Mouse (Mus musculus): ENCODE results near the gene Rps15. TPM values are rescaled to one million over a fixed set of nuclear protein-coding genes. Genes with fewer than 3 reads are reported as not detected.

Rps15 gene
- total and polyA plus RNA-seq, 3 experiments = 2,279 to 5,342 (median 2,739) TPM

DNA sequence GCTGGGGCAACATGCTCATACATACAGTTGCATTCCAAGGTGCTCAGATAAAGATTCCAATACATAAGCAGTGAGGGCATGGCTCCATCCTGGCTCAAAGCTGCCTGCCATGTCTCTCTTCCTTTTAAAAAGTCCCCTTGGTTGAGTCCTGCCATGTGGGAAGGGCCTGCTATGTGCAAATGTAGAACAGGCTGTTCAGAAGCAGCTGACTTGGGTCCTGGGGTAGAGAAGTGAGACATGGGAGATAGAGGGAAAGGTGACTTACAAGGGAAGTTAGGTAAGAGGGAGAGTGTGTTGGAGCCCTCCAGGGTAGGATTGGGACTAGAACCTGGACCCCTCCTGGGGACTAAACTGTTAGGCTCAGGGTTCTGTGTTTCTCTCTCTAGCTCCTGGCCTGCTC is 40.2 kb upstream of the Rps15 start:
- peaks cover 47 to 66% of the 10 kb centered on the region in 2 experiments for H3K36me3 ChIP-seq (replicated peaks in 1 of 2; ENCODE audit: control insufficient read depth in 1 of 2, insufficient read depth in 1 of 2, low read length in 1 of 2)
- dilution Hi-C loops (cut with MboI; ENCODE audit: extremely low pct_ligation_motif_present, extremely low pct_unique_long_range_greater_than_20kb, low sequenced_read_pairs) = no loop called here
- peaks cover 4 to 27% of the 10 kb centered on the region in 2 experiments for H3K4me1 ChIP-seq (ENCODE audit: control insufficient read depth in 1 of 2, insufficient read depth in 2 of 2)
- H3K4me3 ChIP-seq (replicated peaks in 1 of 3; ENCODE audit: low read depth in 2 of 3, low read length in 2 of 3, poor library complexity in 1 of 3) = no peak overlapping the region
- H3K9me3 ChIP-seq (replicated peaks; ENCODE audit: low read length) = no peaks in the 10 kb centered on the region
- in situ Hi-C loops (cut with MboI; ENCODE audit: low pct_ligation_motif_present, low pct_unique_long_range_greater_than_20kb, low sequenced_read_pairs) = no loop called here
- no peaks in the 10 kb centered on the region for H3K27me3 ChIP-seq (replicated peaks)
- no peak overlapping the region for H3K4me2 ChIP-seq (ENCODE audit: insufficient read depth, low read depth, poor library complexity, severe bottlenecking)
- H3K79me2 ChIP-seq (replicated peaks; ENCODE audit: control insufficient read depth, extremely low read depth, insufficient read depth, poor library complexity, severe bottlenecking) = peaks cover 21% of the 10 kb centered on the region
- no peak overlapping the region for H3K27ac ChIP-seq (ENCODE audit: insufficient read depth, low read depth)
- no peak for TF ChIP-seq CHD1 (IDR thresholded peaks at IDR 0.05; ENCODE audit: low read depth, low read length)
- no peak for TF ChIP-seq TCF12 (IDR thresholded peaks at IDR 0.05; ENCODE audit: low read depth, low read length)
- no peak for TF ChIP-seq RAD21 (IDR thresholded peaks at IDR 0.05; ENCODE audit: low read depth, low read length)
- TF ChIP-seq PAX5 (IDR thresholded peaks at IDR 0.05; ENCODE audit: low read length) = no peak
- no peak for TF ChIP-seq POLR2AphosphoS2 (IDR thresholded peaks at IDR 0.05; ENCODE audit: low read depth, low read length)
- TF ChIP-seq KAT2A (IDR thresholded peaks at IDR 0.05; ENCODE audit: insufficient replicate concordance, low read length) = no peak
- TF ChIP-seq MEF2A (IDR thresholded peaks at IDR 0.05; ENCODE audit: borderline replicate concordance, low read depth, low read length) = no peak
- TF ChIP-seq USF1 (IDR thresholded peaks at IDR 0.05; ENCODE audit: low read depth, low read length) = no peak
- TF ChIP-seq ELF1 (IDR thresholded peaks at IDR 0.05; ENCODE audit: low read depth, low read length) = no peak
- TF ChIP-seq JUND (conservative IDR thresholded peaks at IDR 0.05; ENCODE audit: low read depth, low read length) = no peak
- no peak for TF ChIP-seq MAZ (IDR thresholded peaks at IDR 0.05; ENCODE audit: low read depth, low read length)
- no peak for TF ChIP-seq JUN (IDR thresholded peaks at IDR 0.05; ENCODE audit: insufficient read depth, low read depth, low read length)
- no peak for TF ChIP-seq TBP (conservative IDR thresholded peaks at IDR 0.05; ENCODE audit: low read depth, low read length)
- no peak for TF ChIP-seq EP300 (IDR thresholded peaks at IDR 0.05; ENCODE audit: low read length)
- TF ChIP-seq HCFC1 (IDR thresholded peaks at IDR 0.05; ENCODE audit: low read depth, low read length) = no peak
- TF ChIP-seq POLR2A (IDR thresholded peaks at IDR 0.05; ENCODE audit: low read depth, low read length) = no peak
- no peak for TF ChIP-seq NELFE (IDR thresholded peaks at IDR 0.05; ENCODE audit: low read depth, low read length)
- no peak for TF ChIP-seq MXI1 (IDR thresholded peaks at IDR 0.05; ENCODE audit: low read depth, low read length)
- TF ChIP-seq CTCF (conservative IDR thresholded peaks at IDR 0.05 in 1 of 2, IDR thresholded peaks at IDR 0.05 in 1 of 2; ENCODE audit: low read depth in 2 of 2, low read length in 2 of 2) = no peak
- DNase-seq (ENCODE audit: extremely low read depth) = no peak
- H3K9ac ChIP-seq (ENCODE audit: insufficient read depth, low read depth) = no peak overlapping the region

GRCm38 (mm10) chr10:80252493-80253274 is 39.6 kb upstream of the Rps15 start:
- no peak for TF ChIP-seq POLR2A (IDR thresholded peaks at IDR 0.05; ENCODE audit: low read depth, low read length)
- no peak for TF ChIP-seq EP300 (IDR thresholded peaks at IDR 0.05; ENCODE audit: low read length)
- TF ChIP-seq USF2 (conservative IDR thresholded peaks at IDR 0.05; ENCODE audit: low read depth, low read length) = no peak
- no peak for TF ChIP-seq BHLHE40 (IDR thresholded peaks at IDR 0.05; ENCODE audit: low read depth, low read length)
- TF ChIP-seq NELFE (IDR thresholded peaks at IDR 0.05; ENCODE audit: low read depth, low read length) = no peak
- TF ChIP-seq HCFC1 (IDR thresholded peaks at IDR 0.05; ENCODE audit: low read depth, low read length) = no peak
- no peak for TF ChIP-seq JUND (conservative IDR thresholded peaks at IDR 0.05; ENCODE audit: low read depth, low read length)
- no peak for TF ChIP-seq ETS1 (conservative IDR thresholded peaks at IDR 0.05; ENCODE audit: low read depth, low read length)
- no peak for TF ChIP-seq GABPA (IDR thresholded peaks at IDR 0.05; ENCODE audit: insufficient replicate concordance, low read depth, low read length)
- Histone ChIP-seq H3K4me3 (replicated peaks in 1 of 3; ENCODE audit: low read depth in 2 of 3, low read length in 2 of 3, poor library complexity in 1 of 3) (no peak overlapping the region), H3K79me2 (replicated peaks; ENCODE audit: control insufficient read depth, extremely low read depth, insufficient read depth, poor library complexity, severe bottlenecking) (peaks cover 21% of the 10 kb centered on the region), H3K9ac (ENCODE audit: insufficient read depth, low read depth) (no peak overlapping the region), H3K36me3 (replicated peaks in 1 of 2; ENCODE audit: control insufficient read depth in 1 of 2, insufficient read depth in 1 of 2, low read length in 1 of 2) (peaks cover 52 to 71% of the 10 kb centered on the region in 2 experiments), H3K27ac (ENCODE audit: insufficient read depth, low read depth) (no peak overlapping the region), H3K27me3 (replicated peaks) (no peaks in the 10 kb centered on the region), H3K9me3 (replicated peaks; ENCODE audit: low read length) (no peaks in the 10 kb centered on the region), H3K4me1 (ENCODE audit: control insufficient read depth in 1 of 2, insufficient read depth in 2 of 2) (peaks cover 4 to 27% of the 10 kb centered on the region in 2 experiments), H3K4me2 (ENCODE audit: insufficient read depth, low read depth, poor library complexity, severe bottlenecking) (no peak overlapping the region)
- dilution Hi-C loops (cut with MboI; ENCODE audit: extremely low pct_ligation_motif_present, extremely low pct_unique_long_range_greater_than_20kb, low sequenced_read_pairs) (no loop called here), in situ Hi-C loops (cut with MboI; ENCODE audit: low pct_ligation_motif_present, low pct_unique_long_range_greater_than_20kb, low sequenced_read_pairs) (no loop called here)
- no peak for DNase-seq (ENCODE audit: extremely low read depth)
